Mouse (Mus musculus) heart, adult 18-20 months (tissue): ENCODE data around the gene Gatad2a. TPM values are rescaled to one million over a fixed set of nuclear protein-coding genes. Genes with fewer than 3 reads are reported as not detected.
"Not testable (repeated sequence)": the region's sequence is repeated elsewhere in the genome, so short reads cannot be mapped to it uniquely, and the experiment has no call there.

ENCODE experiments used
- DNase-seq, 2 experiments: peaks; one replicate each; pipeline ENCODE4 v3.0.0; 2021 to 2022; ENCODE audit warnings: mixed read lengths in 1 of 2
- long read RNA-seq, 2 experiments: library from polyadenylated mRNA; stranded (forward); transcript quantifications; one replicate each; pipeline ENCODE4 v2.0.0; 2021
- total RNA-seq, 2 experiments: library from RNA; stranded (reverse); gene quantifications; 2 replicates each; pipeline ENCODE4 v1.2.3; 2021

Gatad2a gene
- total RNA-seq = 10 to 100 TPM; 30.6 to 32.7 TPM
- long read RNA-seq, experiment 1, transcript Gatad2a-202 (13 exons, 3,363 nt) = major isoform, 11 of 37 reads
- long read RNA-seq, experiment 1, partial matches to known transcripts = 4 of 37 reads
- long read RNA-seq, experiment 1, other reads (novel, unspliced or antisense) = 19 of 37 reads
- long read RNA-seq, experiment 2, transcript Gatad2a-202 (13 exons, 3,363 nt) = major isoform, 5 of 15 reads
- long read RNA-seq, experiment 2, partial matches to known transcripts = 4 of 15 reads
- long read RNA-seq, experiment 2, other reads (novel, unspliced or antisense) = 6 of 15 reads

DNA sequence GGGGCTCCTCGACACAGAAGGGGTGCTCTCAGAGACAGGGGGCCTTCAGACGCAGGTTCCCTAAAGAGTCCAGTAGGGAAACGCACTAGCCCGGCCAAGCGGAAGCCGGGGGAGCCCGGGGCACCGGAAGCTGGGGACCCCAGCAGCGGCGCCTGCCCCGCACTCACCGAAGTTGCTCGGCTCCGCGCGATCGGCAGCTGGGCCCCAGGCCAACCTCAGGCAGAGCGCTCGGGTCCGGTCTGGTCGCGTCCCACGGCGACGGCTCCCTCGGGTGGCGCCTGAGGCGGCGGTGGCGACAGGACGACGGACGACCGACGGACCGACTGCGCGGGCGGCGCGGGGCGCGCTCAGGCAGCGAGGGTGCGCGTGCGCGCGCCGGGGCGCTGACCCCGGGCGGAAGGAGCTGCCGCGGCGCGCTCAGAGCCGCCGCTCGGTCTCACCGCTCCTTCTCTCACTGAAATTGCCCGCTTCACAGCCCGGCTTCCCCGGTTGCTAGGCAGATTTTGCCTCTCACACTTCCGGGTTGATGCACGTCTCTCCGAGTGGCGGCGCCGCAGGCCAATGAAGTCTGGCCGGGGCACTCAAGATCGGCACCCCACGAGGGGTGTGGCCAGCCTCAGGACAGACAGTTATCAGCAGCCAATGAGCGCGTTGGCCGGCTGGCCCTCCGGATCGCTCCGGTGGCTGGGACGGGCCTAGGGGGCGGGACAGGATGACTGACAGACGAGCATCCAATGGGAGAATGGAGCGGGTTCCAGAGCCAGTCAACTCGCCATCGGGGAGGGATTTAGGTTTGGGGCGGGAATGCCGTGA, at the start of gene Gatad2a:
Gatad2a (minus strand) TSS at position 609 of the 813 bp plus-strand sequence.
- DNase-seq = peak; percentile 100

DNA sequence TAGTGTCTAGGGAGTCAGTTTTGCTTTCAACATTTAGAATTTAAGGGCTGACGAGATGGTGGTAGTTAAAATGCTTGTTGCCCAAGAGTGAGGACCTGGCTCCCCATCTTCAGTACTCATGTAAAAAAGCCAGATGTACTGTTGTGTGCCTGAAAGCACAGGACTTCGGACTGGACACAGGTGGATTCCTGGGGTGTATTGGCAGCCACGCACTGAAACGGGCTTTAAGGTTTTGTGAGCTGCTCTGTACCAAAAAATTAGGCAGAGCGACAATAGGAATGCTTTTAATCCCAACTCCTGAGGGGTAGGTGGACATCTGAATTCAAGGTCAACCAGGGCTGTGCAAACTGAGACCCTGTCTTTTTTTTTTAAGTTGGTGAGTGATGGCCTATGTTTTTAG, 47.8 kb upstream of the Gatad2a start:
- no peak for DNase-seq

DNA sequence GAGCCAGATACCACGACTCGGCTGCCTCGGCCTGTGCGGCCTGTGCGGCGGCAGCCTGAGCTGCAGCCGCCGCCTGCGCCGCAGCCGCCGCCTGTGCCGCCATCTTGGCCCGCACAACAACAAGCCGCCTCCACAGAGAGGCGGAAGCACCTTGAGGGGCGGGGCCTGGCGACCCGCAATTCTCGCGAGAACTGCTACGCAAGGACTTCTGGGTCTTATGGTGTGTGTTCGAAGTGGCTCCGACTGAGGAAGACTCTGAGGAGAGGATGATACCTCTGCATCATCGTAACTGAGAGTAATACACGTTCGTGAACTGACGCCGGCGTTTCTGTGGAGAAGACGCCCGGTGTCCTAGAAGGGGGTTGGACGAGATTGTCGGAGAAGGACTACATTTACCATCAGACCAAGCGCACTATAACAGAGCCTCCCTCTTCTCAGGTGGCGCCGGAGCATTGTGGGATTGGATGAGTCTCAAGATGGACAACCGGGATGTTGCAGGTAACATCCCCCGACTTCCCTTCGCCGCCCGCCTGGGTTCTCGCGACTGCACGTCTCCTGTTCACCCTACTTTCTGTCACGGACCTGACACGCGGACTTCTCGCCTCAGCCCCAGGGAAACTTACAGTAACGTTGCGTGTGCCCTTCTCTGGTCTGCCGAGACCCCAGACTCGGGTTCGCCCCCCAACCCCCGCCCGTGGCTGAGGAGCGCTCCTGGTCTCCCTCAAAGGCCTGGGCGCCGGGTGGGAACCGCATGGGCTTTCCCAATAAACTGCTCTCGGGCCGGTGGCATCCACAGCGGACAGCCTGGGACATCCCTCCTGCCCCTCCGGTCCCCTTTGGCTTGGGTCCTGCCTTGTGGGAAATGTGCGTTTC, 46.6 kb upstream of the Gatad2a start, which contains the start of the genes Mau2 and Sugp1:
Mau2 (minus strand) TSS at position 152 of the 873 bp plus-strand sequence.
Sugp1 (plus strand) TSS at position 231 of the 873 bp plus-strand sequence.
- peak; percentile 97 to 98 for DNase-seq

DNA sequence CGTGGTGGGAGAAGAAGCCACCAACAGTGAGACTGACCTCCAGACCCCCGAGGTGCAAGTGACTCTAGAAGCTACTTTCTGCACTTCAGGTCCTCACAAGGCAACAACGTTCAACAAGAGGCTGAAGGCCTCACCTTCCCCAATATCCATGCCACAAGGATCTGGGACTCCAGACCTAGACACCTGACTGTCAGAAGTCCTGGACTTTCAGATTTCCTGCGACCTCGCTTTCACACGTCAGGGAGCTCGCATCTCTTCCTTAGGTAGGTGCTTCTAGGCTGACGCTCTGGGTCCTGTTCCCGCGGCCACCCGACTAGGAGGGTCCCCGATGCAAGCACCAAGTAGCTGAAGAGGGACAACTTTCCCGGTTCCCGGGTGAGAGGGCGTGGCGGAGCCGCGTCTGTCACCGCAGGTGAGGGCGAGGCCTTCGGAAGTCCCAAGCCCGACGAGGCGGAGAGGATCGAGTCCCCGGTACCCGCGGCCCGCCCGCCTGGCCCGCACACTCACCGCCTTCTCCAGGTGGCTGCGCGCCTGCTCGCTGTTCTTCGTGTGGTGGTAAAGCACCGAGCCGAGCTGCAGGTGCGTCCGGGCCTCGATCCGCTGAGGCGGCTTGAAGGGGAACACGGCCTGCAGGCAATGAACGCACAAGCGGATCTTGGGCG, 45.8 kb upstream of the Gatad2a start:
- DNase-seq = no peak

DNA sequence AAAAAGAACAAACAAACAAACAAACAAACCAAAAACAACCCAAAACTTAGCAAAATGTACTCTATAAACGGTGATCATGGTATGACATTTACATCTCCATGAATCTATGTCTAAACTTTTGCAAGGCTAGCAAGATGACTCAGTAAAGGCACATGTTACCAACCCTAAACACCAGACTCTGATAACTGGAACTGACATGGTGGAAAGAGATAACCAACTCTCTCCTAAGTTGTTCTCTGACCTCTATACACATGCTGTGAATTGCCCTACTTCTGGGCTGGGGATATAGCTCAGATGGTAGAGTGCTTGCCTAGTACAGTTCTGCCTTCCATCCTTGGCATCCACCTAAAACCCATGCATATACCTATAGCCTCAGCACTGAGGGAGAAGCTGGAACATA, 41.8 kb upstream of the Gatad2a start:
- DNase-seq = no peak

DNA sequence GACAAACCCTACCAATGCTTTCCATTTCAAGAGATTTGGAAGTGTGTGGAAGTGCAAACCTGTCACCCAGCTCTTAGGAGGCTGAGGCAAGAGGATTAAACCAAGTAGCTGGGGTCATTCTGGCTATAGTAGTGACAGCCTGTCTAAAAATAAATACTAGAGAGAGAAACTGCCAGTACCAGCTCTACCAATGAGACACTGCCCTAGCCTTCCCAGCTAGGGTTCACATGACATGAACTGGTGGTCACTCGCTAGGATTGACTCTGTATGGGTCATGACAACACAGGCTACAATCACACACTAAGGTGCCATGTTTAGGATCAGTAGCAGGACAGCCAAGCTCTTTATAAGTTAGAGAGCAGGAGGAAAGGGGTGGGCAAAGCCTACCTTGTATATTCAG, 34.1 kb upstream of the Gatad2a start:
- DNase-seq = peak in 1 of 2 experiments; percentile 24

DNA sequence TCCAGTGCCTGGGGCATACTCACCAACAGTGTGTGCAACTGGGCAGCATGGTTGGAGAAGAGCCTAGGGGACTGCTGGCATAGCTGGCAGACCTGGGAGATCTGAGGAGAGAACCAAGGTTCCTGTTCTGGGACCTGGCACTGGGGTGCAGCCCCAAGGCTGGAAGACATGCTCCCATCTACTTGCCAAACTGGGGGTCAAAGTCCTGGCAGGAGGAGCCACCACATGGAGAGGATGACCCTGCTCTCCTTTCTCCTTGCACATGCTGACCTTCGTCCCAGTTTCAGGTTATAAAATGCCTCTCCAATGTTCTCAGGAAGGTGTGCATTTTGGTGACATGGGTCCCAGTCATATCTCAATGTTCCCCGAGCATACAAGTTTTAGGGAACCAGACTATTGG, 30.0 kb upstream of the Gatad2a start:
- no peak for DNase-seq

DNA sequence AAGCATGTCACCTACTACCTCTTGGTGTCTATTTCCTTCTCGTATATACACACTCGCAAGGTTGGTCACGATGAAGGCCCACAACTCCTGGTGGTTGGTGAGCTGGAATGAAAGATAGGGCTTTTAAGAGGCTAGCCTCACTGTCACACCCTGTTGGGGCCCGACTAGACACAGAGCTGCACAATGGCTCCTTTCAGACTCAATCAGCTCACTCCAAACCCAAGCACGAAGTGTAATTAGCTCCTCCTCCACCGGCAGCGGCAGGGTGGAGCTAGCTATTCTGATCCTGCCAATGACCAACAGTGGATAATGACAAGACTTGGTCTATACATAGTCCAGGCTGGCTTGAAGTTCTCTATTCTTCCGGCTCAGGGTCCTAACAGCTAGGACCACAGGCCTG, 27.4 kb upstream of the Gatad2a start:
- DNase-seq = no peak

DNA sequence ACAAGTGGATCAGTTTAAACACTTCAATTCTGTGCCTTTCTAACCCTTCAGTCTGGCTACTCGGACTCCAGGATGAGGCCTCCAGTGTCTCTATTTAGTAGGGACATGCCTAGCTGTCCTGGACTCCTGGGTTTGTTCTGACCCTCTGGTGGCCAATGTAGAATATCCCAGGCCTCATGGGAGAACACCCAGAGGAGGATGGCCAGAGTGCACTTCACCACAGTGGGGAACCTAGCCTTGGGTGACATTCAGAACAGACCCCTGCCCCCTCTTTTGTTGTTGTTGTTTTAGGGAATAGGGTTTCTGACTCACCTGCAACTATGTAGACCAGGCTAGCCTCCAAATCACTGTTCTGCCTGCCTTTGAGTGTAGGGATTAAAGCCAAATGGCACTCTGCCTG, 18.8 kb upstream of the Gatad2a start:
- DNase-seq = no peak

DNA sequence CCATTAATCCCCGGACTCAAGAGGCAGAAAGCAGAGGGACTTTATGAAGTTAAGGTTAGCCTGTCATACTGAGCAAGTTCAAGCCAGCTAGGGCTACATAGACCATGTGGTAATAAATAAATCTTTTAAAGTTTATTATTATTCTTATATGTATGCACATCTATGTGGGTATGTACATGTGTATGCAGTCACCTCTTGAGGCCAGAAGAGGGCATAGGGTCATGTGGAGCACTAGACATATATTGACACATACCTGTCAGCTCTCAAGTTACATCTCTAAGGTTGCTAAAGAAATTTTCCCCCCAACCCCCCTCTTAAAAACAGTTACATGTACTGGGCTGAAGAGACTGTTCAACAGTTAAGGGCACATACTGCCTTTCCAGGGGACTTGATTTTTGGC, 16.6 kb upstream of the Gatad2a start:
- no peak for DNase-seq

DNA sequence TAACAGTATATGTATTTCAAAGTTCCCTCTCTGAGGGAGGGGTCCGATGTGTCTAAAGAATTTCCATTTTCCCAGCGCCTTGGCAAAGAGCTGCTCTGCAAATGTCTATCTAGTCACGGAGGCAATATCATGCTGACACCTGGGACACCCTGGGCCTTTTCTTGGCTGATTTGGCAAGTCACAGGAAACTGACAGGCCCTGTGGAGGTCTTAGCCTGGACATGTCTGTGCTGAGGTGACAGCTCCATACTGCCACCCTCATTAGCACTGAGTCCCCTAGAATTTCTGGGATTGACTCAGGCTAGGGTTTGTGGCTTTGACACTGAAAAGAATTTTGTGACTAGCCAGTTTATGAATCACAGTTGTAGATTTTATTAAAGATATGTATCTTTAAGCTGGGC, 16.2 kb upstream of the Gatad2a start:
- DNase-seq = no peak

DNA sequence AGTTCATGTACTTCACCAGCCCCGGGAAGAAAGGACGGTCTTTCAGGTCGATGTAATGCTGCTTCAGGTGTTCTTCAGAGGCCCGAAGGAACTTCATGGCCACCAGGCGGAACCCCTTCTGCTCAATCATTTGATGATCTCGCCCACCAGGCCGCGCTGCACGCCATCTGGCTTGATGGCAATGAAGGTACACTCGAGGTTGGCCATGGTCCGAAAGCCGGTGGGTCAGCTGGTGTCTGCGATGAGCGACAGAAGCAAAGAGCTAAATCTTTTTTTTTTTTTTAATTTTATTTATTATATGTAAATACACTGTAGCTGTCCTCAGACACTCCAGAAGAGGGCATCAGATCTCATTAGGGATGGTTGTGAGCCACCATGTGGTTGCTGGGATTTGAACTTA, 14.6 kb upstream of the Gatad2a start:
- DNase-seq = not testable (repeated sequence)

DNA sequence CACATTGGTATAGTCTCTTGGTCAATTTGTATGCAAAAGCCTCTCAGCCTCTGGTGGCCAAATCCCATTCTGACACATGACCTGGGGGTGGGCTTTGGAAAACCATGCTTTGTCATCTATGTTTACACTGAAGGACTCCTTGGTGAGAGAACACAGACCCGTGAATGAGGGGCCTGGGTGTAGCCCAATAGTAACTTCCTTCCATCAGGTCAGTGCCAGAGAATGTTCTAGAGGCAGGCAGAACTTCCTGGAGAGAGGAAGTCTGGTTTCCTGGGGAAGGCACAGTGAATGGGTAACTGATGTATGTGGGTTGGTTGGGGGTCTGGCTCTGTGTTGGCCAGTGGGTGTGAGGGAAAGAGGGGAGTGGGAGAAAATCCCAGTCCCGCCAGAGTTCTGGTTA, 9.0 kb upstream of the Gatad2a start:
- DNase-seq = peak; percentile 47 to 79

DNA sequence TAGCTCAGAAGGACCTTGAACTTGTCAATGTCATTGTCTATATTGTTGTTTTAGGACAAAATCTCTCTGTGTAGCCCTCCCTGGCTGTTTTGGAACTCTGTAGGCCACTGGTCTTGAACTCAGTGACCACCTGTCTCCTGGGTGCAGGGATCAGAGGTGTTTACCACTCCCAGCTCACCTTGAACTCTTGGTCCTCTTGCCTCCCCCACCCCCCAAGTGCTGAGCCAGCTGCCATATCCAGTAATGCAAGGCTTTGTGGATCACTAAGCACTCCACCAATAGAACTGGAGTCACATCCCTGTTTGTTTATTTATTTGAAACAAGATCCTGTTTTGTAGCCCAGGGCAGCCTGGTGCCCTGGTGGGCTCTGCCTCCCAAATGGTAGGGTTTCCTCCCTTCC, 8.2 kb upstream of the Gatad2a start:
- no peak for DNase-seq

DNA sequence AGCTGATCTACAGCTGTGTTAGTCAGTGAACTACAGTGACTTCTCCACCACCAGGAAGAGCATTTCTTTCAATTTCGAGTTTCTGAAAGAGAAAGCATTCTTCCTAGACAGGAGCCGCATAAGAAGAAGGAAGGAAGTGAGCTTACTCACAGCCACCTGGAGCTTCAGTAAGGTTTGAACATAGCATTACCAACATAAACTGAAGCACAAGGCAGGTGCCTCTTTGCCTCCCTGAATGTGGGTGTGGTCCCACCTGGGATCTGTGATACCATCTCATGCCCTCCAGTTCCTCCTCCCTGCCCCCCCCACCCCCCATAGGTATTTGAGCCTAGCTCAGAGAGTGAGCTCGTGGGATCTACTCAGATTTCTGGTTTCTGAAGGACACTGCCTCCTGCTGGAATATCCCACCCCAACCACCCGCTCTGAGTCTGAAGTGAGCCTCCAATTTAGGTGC, 7.0 kb upstream of the Gatad2a start:
- peak in 1 of 2 experiments; percentile 20 for DNase-seq

DNA sequence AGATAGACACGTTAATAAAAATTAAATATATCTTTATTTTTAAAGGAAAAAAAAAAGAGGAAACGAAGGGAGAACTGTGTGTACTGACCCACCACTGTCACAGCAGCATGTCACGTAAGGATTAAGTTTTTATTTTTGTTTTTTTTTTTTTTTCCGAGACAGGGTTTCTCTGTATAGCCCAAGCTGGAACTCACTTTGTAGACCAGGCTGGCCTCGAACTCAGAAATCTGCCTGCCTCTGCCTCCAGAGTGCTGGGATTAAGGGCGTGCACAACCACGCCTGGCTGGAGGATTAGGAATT, 5.7 kb upstream of the Gatad2a start:
- not testable (repeated sequence) for DNase-seq

DNA sequence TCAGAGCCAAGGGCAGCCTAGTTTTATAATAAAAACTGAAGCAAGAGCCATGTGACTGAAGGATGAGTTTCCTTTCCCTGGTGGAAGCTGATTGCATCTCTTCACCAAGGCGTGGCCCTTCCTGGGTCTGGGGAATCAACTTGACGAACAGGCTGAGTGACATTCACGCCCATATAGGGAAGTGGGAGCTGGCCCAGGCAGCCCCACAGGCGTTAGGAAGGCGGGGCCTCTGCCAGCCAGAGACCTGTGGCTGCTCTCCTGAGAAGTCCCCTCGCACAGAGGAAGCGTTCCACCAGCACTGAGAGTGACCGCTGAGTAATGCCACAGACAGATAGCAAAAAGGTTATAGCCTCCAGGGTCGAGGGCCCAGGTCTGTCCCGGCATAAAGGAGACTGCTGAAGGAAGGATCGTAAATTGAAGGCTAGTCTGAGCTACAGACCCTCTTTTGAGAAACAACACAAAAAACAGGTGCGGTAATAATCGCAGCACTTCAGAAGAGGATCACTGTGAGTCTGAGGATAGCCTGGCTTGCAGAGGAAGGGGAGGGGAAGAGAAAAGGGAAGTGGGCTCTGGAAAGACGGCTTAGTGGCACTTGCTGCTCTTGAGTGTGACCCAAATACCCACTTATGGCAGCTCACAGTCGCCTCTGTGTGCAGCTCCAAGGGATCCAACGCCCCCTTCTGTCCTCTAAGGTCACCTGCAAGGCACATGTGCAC, 5.2 kb upstream of the Gatad2a start:
- DNase-seq = peak; percentile 70 to 85

DNA sequence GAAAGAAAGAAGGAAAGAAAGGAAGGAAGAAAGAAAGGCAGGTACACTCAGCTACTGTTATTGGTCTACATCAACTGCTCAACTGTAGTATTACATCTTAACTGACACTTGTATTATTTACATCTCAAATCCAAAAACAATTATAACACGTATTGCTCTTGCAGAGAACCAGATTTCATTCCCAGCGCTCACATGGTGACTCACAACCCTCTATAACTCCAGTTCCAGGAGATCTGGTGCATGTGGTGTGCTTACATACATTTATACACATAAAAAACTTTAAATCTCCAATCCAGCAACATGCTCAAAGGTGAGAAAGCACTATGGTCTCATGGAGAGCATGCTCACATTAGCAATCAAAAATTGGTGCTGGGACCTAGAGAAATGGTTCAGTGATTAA, 4.0 kb upstream of the Gatad2a start:
- DNase-seq = no peak

DNA sequence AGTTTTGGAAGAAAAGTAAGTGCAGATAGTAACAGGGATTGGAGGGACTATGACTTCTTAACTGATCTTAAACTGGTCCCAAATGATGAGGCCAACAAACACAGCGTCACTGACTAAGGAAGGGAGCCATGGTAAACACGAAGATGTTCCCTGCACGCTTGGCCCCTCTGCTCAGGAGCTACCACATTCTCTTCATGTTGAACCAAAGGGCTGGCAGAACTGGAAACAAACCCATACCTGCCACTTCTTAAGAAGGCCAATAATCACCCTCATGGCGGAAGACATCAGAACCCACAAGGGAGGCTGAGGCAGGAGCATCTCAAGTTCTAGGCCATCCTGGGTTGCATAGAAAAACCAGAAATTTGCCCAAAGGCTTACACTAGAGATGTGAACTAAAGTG, 3.1 kb upstream of the Gatad2a start:
- DNase-seq = no peak

DNA sequence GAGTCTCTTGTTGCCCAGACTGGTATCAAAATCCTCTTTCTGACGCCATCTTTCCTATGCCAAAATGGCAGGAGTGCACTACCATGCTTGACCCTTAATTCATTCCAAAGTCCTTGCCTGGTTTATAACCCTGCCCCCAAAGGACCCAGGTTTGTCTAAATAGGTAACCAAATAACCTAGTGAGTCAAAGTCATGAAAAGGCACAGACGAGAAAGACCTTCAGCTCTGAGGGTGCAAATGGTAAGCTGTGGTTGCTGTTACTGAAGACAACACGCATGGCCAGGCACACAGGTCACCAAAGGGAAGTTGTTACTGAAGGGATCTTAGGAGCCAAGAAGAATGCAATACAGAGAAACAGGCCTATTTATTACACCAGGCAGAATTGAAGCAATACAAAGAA, 2.5 kb upstream of the Gatad2a start:
- DNase-seq = no peak

DNA sequence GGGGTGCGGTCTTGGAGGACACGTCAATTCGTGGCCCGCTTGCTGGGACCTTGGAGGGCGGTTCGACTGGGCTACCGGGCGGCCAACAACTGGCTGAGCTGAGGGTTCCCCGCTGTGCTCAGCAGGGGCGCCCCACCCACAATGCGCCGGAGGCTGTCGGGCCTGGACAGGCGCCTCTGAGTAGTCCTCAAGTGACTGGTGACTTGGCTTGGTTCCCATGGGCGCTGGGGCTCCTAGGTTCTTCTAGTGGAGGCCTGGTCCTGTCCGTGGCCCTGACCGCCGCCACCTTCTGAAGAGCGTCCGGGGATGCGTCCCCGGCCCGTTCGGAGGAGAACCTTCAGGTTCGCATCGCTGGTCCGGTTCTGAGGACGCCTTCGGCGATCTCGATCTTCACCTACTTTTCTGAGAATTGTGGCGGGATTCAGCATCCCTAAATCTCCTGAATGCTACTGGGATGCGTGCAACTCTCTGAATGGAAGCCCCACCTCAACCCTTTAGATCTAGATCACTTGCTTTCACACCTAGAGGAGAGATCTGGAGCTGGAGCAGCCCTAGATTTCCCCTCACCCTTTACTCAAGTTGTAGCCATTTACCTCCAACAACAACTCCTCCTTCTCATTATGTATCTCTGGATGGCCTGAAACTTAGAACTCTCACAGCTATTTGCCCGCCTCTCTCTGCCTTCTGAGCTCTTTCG, 553 bp upstream of the Gatad2a start:
- no peak for DNase-seq
